Mouse (Mus musculus): ENCODE results near the gene Tnfrsf19.

DNA sequence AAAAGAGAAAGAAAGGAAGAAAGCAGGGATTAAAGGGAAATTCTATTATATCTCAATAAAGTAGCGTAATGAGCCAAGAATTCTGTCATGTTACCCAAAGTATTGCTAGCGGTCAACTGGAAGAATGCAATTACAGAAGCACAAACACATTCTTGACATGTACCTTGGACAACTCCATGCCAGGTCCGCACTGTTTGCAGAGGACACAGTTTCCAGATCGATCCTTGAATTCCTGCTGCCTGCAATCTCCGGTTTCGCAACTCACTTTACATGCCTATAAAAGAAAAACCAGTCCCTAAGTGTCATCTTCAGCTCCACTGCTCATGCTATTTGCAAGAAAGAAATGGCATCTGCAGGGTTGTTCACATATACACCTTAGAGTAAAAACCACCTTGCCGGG is 22.3 kb downstream of the Tnfrsf19 start:
- no peak for TF ChIP-seq POLR2A (IDR thresholded peaks at IDR 0.05; ENCODE audit: low read depth, low read length)
- TF ChIP-seq CTCF (IDR thresholded peaks at IDR 0.05; ENCODE audit: extremely low read depth, insufficient read length, insufficient replicate concordance, low read depth, low read length): no peak

Measured in small intestine, adult 2 months (tissue).